Mouse (Mus musculus) cerebellum, postnatal 10 days (tissue): ENCODE results near the gene Nkiras1.

Experiments
- DNase-seq, 2 experiments: peaks; one replicate each; pipeline ENCODE4 v3.0.0; 2021; ENCODE audit warnings: mixed read lengths in 2 of 2

Nkiras1 gene

GRCm38 (mm10) chr14:18280375-18280774, 9.4 kb downstream of the Nkiras1 start:
- no peak for DNase-seq

- DNase-seq, result peak; percentile 16 to 37
Observed at GRCm38 (mm10) chr14:18284581-18284980, 13.6 kb downstream of the Nkiras1 start.

DNA sequence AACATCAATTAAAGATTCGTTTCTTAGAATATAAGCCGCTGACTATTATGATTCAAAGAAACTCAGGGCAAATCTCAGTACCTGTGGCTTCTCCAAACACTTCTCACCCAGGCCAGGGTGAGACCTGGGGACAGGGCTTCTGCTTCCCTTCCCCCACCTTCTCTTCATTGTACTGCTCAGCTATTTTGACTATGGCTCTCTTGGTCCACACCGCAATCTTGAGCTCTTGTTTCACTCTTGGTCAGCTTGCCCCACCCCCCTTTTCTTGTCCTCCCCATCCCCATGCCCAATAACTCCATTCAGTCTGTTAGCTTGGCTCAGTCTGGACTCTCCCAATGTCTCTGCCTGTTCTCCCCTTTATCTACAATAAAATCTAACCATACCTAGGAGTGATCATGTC, 14.5 kb downstream of the Nkiras1 start:
- no peak for DNase-seq

DNA sequence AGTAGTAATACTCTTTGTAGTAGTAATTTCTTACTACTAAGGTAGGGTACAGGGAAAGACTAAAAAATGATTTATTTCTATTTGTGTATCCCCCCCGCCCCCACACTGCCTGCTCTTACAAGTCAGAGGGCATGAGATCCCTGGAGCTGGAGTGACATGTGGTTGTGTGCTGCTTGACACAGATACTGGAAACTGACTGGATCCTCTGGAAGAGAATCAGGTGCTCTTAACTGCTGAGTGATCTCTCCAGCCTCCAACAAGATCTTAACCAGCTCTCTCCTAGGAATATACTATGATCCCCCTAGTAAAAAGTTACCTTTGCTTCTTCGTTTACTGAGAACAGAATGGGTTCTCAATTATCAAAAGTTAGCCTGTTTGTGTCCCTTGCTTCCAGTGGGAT, 15.5 kb downstream of the Nkiras1 start:
- no peak for DNase-seq

DNA sequence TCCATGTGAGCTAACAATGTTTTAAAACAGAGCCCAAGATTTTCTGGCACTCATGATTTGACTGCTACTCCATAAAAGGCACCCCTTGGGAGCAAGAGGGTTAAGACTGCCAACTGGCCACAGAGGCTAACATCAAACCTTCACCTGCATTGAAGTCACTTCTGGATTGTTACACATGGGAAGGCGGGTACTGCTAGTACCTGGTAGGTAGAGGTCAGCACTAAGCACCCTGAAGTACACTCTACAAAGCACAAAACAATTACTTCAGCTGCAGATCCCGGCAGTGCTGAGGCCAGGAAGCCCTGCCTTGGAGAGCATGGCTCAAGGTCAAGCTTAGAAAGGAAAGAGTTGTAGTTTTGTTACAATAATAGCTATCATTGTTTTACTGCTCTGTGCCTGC, 16.5 kb downstream of the Nkiras1 start:
- no peak for DNase-seq

- DNase-seq, result no peak
Observed at GRCm38 (mm10) chr14:18292111-18292510, 21.2 kb downstream of the Nkiras1 start.

GRCm38 (mm10) chr14:18292578-18292977, 21.6 kb downstream of the Nkiras1 start:
- DNase-seq, result no peak

DNA sequence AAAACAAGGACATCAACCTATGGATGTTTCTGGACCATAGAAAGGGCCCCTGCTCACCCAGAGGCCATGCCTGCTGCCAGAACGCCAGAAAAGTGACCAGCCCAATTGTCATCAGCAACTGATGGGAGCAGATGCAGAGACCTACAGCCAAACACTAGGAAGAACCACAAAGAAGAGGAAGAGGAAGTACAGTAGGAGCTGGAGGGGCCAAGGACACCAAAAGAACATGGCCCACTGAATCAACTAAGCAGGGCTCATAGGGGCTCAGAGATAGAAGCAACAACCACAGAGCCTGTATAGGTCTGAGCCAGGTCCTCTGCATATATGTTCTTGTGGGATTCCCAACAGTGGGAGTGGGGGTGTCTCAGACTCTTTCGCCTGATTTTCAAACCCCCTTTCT, 26.5 kb downstream of the Nkiras1 start:
- no peak for DNase-seq

GRCm38 (mm10) chr14:18298874-18299273, 27.9 kb downstream of the Nkiras1 start:
- no peak for DNase-seq

GRCm38 (mm10) chr14:18300676-18301075, 29.7 kb downstream of the Nkiras1 start:
- peak; percentile 7 to 22 for DNase-seq

GRCm38 (mm10) chr14:18301591-18301990, 30.7 kb downstream of the Nkiras1 start:
- DNase-seq, result no peak

- DNase-seq, result peak in 1 of 2 experiments; percentile 28
Observed at GRCm38 (mm10) chr14:18302750-18303149, 31.8 kb downstream of the Nkiras1 start.

DNA sequence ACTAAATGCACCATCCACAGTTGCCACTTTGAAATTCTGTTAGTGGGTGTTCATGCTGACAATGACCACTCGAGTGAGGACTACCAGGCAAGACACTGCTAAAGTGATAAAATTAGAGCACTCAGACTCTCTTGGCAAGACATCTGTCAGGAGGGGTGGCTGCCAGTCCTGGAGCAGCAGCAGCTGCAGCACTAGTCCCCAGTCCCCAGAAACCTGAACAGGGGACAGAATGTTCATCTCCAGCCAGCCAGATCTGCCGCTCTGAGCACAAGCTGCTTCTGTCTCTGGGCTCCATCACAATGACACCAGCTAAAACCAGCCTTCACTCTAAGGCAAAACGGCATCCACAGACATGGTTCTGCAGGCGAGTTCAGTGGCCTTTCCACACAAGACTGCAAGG, 32.3 kb downstream of the Nkiras1 start:
- DNase-seq, result peak; percentile 72 to 78

DNA sequence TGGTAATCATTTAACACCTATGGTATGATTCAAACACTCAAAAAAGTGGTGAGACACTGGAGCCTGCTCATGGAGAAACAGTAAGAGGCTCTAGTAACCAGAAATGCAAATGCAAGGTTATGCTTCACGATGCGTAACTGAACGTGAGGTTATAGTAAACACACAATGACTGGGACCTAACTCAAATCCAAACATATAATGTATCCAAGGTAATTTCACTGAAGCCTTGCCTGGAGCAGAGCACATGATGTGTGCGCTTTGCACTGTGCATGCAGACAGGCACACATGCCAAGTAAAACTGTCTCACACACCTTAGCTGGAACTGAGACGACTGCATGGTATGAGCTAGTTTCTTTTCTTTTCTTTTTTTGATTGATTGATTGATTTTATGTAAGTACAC, 33.2 kb downstream of the Nkiras1 start:
- DNase-seq, result no peak

- peak in 1 of 2 experiments; percentile 22 for DNase-seq
Observed at GRCm38 (mm10) chr14:18317457-18318411, 46.8 kb downstream of the Nkiras1 start.

GRCm38 (mm10) chr14:18326968-18327672, 56.2 kb downstream of the Nkiras1 start:
- peak; percentile 67 to 71 for DNase-seq

DNA sequence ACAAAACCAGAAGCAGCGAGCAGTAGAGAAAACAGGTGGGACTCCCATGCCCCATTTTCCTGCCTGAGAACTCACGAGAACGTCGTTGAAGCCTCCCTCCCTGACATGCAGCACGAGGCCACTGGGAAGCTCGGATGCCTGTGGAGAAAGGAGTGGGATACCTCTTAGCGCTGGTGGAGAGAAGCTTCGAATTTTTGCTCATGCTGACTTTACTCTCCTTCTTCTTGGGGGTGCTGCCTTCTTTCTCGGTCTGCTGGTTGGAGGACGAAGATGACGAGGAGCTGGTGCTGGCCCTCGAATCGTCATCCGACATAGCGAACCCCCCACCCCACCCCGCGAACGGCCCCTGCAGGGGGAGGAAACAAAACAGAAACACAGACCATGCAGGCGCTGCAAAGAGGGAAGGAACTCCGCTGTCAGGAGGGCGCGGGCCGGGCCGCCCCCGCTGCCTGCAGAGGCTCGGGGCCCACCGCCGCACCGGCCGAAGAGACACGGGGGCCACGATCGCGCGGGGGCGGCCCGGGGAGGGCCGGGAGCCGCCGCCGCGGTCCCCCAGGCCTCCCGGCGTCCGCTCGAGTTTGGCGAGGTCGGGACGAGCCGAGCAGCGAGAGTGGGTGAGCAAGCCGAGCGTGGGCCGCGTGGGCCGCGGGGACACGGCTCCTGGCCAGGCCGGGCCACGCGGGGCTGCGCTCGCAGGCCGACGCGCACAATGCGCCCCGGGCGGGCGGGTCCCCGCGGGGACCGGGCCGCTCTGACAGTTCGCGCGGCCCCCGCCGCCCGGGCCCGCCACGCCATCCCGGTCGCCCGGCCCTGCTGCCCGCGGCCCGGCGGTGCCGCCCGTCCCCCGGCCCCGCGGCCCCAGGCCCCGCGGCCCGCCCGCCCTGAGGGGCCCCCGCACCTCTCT, 60.1 kb downstream of the Nkiras1 start:
- peak; percentile 65 to 67 for DNase-seq

DNA sequence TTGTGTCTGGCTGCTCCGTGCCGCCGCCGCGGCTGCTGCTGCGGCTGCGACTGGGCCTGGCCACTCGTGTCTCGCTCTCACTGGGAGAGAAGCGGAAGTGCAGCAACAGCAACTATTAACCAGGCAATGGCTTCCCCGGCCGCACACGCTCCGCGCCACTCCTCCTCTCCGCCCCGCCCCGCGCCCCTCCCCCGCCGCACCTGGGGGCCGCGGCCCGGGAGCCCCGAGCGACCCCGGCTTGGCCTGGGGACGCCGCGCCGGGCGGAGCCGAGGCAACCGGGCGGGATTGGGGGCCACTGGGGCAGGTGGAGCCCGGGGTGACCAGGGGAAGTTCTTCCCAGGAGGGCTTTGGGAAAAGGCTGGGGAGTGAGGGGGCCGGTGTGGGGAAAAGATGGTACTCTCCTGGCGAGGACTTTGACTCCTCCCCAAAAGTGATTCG, 60.8 kb downstream of the Nkiras1 start, which contains the start of gene Ube2e1:
TSS of gene Ube2e1 (minus strand) at position 167 of the 439 bp plus-strand sequence.
- DNase-seq, result peak; percentile 82 to 86
